Mouse (Mus musculus) adrenal gland, postnatal 10 days (tissue): ENCODE results near the gene Twf2. TPM values are rescaled to one million over a fixed set of nuclear protein-coding genes. Genes with fewer than 3 reads are reported as not detected.

ENCODE experiments used
- DNase-seq: peaks from one replicate; pipeline ENCODE4 v3.0.0; 2021; ENCODE audit warnings: mixed read lengths
- total RNA-seq, 2 experiments: library from RNA; stranded (reverse); gene quantifications; 2 replicates each; pipeline ENCODE4 v1.2.3; 2021

Twf2 gene
- total RNA-seq, 2 experiments from 2014 or later, result 38.5 to 58.6 TPM

- no peak for DNase-seq
Observed at GRCm38 (mm10) chr9:106177799-106178198, 25.1 kb upstream of the Twf2 start.

- no peak for DNase-seq
Observed at GRCm38 (mm10) chr9:106179454-106179853, 23.5 kb upstream of the Twf2 start.

- no peak for DNase-seq
Observed at GRCm38 (mm10) chr9:106179964-106180363, 22.9 kb upstream of the Twf2 start.

GRCm38 (mm10) chr9:106182146-106182545 lies 20.8 kb upstream of the Twf2 start:
- DNase-seq, result no peak

- no peak for DNase-seq
Observed at GRCm38 (mm10) chr9:106183996-106184395, 18.9 kb upstream of the Twf2 start.

DNA sequence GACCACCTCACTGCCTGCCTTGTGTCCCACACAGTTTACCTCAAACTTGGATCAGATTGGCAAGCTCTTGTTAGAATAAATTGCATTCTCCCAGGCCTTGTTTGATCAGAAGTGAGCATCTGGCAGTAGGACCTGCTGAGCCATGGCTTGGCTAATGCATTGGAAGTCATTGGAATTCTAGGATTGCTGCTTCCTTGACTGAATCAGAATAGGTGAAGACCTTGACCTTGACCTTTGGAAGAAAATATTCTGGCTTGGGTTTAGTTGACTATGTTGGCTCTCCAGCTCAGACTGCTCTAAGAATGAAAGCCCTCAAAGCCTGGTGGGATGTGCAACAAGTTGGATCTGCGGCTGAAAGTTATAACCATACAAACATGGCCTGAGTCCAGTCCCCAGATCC lies 11.6 kb upstream of the Twf2 start:
- no peak for DNase-seq

GRCm38 (mm10) chr9:106192024-106192423 lies 10.9 kb upstream of the Twf2 start:
- no peak for DNase-seq

- DNase-seq, result no peak
Observed at GRCm38 (mm10) chr9:106192998-106193397, 9.9 kb upstream of the Twf2 start.

GRCm38 (mm10) chr9:106193930-106194807 lies 8.7 kb upstream of the Twf2 start:
- DNase-seq, result peak; percentile 55

DNA sequence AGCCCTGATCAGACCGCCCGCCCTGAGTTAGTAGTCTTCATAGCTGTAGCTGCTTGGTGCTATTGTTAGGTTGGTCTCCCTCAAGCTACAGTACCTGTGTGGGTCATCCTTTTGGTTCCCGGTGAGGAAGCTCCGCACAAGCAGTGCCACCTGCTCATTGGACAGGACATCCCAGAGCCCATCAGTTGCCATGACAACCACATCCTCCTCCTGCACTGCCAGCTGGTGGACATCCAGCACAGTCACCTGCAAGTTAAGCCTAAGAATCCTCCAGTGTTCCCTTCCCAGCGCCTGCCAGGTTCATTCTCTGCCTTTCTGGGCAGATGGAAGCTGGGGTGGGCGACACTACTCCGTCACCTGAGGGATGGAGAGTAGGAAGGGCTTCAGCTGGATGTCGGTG lies 7.2 kb upstream of the Twf2 start:
- no peak for DNase-seq

GRCm38 (mm10) chr9:106197081-106197713 lies 5.7 kb upstream of the Twf2 start:
- DNase-seq, result no peak

GRCm38 (mm10) chr9:106197732-106198131 lies 5.2 kb upstream of the Twf2 start:
- no peak for DNase-seq

DNA sequence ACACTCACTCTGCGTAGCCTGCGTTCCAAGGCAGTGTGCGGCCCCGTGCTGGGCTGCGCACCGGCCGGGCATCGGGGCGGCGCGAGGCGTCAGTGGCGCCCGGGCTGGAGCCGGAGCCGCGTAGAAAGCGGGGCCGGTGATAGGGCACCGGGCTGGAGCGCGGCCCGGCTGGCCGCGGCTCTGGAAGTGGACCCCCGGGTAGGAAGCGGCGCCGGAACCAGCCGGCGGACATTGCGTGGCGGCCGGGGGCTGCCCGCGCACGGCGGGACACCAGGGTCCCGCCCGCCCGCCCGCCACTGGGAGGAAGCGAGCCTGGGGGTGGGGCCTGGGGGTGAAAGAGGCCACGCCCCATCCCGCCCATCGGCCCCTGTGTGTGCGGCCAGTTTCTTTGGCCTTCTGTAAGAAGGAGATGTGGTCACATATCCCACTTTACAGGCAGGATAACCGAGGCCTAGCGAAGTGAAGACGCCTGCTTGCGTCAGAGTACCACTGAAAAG lies 3.9 kb upstream of the Twf2 start:
- DNase-seq, result peak; percentile 91

DNA sequence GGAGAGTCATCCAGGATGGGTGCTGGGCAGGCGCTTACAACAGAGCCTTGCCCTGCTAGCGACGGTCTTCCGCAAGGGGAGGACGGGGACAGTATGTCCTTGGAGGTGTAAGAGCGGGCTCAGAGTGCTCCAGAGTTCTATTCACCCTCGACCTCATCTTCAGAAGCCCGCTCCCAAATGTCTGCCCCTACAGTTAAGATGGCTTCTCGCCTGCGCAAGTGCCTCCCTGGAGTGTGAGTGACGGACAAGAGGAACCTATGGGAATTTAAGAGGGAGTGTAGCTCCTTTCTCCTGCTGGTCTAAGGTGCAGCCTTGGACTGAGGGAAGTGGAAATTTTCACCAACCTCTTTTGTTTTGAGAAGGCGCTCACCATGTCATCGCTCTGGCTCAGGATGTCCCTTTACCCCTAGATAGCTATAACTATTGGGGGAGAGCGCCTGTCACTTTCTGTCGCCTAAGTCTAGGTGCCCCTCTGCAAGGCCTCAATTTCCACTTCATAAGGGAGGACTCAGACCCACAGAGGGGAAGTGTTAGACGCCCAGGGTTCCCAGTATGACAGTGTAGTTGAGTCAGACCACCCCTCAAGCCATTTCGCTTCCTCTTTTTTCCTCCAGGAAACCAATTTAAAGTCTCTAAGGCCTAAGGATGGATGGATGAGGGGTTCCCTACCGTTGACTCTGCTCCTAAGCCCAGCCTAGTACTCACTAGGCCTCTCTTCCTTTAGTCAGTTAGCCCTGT lies 3.2 kb upstream of the Twf2 start, which contains the start of gene Ppm1m:
Ppm1m (minus strand) TSS at position 212 of the 738 bp plus-strand sequence.
- DNase-seq, result no peak

- DNase-seq, result peak; percentile 2
Observed at GRCm38 (mm10) chr9:106201895-106202294, 1.0 kb upstream of the Twf2 start.

DNA sequence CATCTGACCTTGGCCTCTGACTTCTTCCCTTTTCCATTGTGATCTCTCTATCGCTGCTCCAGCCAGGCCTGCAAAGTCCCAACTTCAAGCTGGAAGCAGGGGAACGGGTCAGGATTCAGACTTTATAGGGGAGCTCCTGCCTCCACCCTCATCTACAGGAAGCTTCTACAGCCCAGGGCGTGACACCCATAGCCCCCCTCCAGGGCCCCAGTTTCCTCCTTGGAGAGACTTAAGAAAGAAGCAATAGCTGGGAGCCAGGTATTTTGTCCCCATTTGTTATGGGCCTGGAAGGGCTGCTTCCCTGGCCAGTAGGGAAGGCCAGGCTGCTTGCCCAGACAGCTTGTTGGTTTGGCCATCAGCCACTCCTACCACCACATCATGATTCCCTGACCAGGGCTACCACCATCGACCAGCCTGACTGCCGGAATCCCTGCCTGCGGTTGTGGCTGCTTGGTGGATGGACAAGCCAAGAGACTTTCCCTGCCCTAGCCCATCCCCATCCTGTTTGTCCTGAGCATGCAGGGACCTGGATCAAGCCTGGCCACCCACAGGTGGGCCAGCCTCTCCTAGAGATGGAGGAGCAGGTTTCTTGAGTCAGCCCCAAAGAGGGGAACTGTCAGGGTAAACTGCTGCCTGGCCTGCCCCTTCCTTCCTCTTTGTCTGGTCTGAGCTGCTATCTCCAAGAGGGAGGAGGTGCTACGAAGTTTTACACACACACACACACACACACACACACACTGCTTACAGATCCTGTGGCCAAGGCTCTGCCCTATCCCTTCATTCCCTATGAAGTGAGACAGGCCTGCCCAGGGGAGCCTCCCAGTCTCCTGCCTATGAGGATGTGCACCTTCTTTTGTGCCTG lies 1.3 kb downstream of the Twf2 start:
- peak; percentile 38 for DNase-seq

- DNase-seq, result peak; percentile 63
Observed at GRCm38 (mm10) chr9:106205713-106206290, 2.9 kb downstream of the Twf2 start.

DNA sequence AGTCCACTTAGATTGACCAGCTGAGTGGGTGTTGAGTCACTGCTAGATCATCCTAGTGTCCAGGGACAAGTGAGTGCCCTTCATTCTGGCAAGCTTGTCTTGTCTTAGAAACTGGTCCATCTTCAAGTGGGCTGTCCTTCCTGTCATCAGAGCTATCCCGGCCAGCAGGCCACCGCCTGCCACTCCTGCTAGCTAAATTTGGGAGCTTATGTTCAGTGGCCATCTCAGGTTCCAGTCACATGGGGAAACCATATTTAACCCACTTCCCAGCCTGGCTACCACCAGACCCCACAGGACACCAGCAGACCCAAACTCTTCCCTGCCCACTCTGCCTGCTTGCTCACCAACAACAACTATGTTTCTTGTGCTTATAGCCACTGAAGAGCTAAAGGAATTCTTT lies 3.6 kb downstream of the Twf2 start:
- peak; percentile 41 for DNase-seq

DNA sequence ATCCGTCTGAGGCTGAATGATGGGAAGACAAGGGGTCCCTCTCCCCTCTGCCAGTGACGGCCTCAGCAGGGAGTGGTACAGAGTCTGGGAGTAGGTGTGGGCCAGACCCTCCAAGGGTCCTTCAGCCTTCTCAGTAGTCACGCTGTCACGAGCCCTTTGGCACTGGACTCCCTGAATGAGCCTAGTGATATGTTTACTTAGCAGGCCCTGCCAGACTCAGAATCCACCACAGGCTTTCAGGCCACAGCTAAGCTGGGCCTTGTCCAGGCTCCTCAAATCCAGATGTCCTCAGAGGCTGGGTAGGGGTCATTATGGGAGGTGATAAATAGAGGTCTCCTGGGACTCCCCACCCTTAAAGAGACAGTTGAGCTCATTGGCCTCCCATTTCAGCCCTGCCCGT lies 5.3 kb downstream of the Twf2 start:
- DNase-seq, result no peak

- peak; percentile 64 for DNase-seq
Observed at GRCm38 (mm10) chr9:106209954-106210353, 7.0 kb downstream of the Twf2 start.
